Mouse (Mus musculus) limb, embryonic 11.5 days (tissue): ENCODE results near the gene Rbfox3. TPM values are rescaled to one million over a fixed set of nuclear protein-coding genes. Genes with fewer than 3 reads are reported as not detected.

Source experiments
- ATAC-seq: fragments of 200-750 bp; cut with Nextera tagmentation; 2 replicates; pipeline ENCODE4 v1.8.0; 2017; ENCODE audit warnings: low read depth; ENCODE audit not compliant: insufficient number of reproducible peaks, low FRiP score, low TSS enrichment
- DNase-seq: peaks from one replicate; pipeline ENCODE4 v3.0.0-alpha.2; 2015; ENCODE audit warnings: low spot score
- H3K27ac ChIP-seq: fragments of 300-500 bp; sonication (generic); replicated peaks from 2 replicates; pipeline ENCODE4 v1.5.1; 2014; ENCODE audit warnings: low read depth, mild to moderate bottlenecking, low read length
- H3K27me3 ChIP-seq: fragments of 300-500 bp; sonication (generic); 2 replicates; pipeline ENCODE4 v1.6.1; 2014; ENCODE audit warnings: mild to moderate bottlenecking, low read length, mixed read lengths; ENCODE audit not compliant: control insufficient read depth, insufficient read depth
- H3K36me3 ChIP-seq: fragments of 300-500 bp; sonication (generic); 2 replicates; pipeline ENCODE4 v1.6.1; 2014; ENCODE audit warnings: mild to moderate bottlenecking, low read length, moderate library complexity, mixed read lengths; ENCODE audit not compliant: control insufficient read depth, insufficient read depth
- H3K4me1 ChIP-seq: fragments of 300-500 bp; sonication (generic); 2 replicates; pipeline ENCODE4 v1.6.1; 2014; ENCODE audit warnings: low read length, mixed read lengths; ENCODE audit not compliant: control insufficient read depth, insufficient read depth
- H3K4me2 ChIP-seq: fragments of 300-500 bp; sonication (generic); 2 replicates; pipeline ENCODE4 v1.6.1; 2014; ENCODE audit warnings: low read depth, mild to moderate bottlenecking, moderate library complexity; ENCODE audit not compliant: severe bottlenecking
- H3K4me3 ChIP-seq: fragments of 300-500 bp; sonication (generic); 2 replicates; pipeline ENCODE4 v1.5.1; 2014; ENCODE audit warnings: low read depth, low read length
- H3K9ac ChIP-seq: fragments of 300-500 bp; sonication (generic); 2 replicates; pipeline ENCODE4 v1.6.1; 2014; ENCODE audit warnings: mild to moderate bottlenecking, low read length
- H3K9me3 ChIP-seq: fragments of 300-500 bp; sonication (generic); 2 replicates; pipeline ENCODE4 v1.6.1; 2016; ENCODE audit warnings: low read length; ENCODE audit not compliant: control insufficient read depth
- WGBS: fragments of 180-500 bp; shearing (Covaris S2); extraction: QIAGEN DNeasy Blood & Tissue Kit; methylation state at CpG from one replicate; pipeline ENCODE4 v1.1.7; 2014; 5-methylcytosine and 5-hydroxymethylcytosine counted together
- polyA plus RNA-seq: library from polyadenylated mRNA; unstranded; fragments of >200 nt; fragmentation: Nextera tagmentation; extraction: Ambion mirVana; gene quantifications from 2 replicates; pipeline ENCODE4 v1.2.1, GENCODE M21; 2014

The Rbfox3 gene
- polyA plus RNA-seq, 1 experiment from 2014 or later, result 1.9 TPM

DNA sequence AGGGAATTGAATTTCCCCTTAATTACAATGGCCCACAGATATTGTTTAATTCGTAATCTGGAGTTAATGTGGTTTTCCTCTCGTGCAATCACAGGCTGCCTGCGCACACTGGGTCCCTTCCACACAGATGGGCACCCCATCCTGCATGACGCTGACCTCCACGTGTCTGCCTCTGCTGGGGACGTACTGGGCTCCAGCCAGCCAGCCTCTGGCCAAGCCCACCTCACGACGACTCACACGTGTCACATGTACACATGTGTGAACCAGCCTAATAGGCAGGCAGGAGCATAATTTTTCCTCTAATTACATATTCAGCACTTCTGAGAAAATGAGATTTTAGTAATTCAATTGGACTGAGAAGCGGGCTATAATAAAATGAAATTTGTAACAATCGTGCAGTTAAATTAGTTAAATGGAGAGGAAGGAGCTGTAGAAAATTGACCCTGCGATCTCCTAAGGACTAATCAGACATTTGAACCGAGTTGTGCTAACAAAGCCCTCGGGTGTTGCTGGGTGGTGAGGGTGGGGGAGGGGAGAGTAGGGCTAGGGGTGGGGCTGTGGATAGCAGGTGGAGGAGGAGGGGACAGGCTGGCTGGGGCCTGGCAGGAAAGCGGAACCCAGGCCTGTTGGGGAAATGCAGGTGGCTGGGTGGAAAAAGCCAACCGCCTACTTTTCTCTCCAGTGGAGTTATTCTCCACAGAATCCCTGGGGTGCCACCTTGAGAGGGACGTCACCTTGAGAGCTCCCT is 360.4 kb downstream of the Rbfox3 start:
- Histone ChIP-seq H3K4me1 (no peaks in the 10 kb centered on the region), H3K27ac (no peak overlapping the region), H3K9ac (no peak overlapping the region), H3K9me3 (no peaks in the 10 kb centered on the region), H3K36me3 (no peaks in the 10 kb centered on the region), H3K4me3 (no peak overlapping the region), H3K27me3 (peaks cover 3% of the 10 kb centered on the region; the same call in 1 of the 2 replicates), H3K4me2 (no peak overlapping the region)
- DNase-seq (no peak), ATAC-seq (no peak)
- 32% methylated on average over 17 of the region's 17 CpGs for WGBS

DNA sequence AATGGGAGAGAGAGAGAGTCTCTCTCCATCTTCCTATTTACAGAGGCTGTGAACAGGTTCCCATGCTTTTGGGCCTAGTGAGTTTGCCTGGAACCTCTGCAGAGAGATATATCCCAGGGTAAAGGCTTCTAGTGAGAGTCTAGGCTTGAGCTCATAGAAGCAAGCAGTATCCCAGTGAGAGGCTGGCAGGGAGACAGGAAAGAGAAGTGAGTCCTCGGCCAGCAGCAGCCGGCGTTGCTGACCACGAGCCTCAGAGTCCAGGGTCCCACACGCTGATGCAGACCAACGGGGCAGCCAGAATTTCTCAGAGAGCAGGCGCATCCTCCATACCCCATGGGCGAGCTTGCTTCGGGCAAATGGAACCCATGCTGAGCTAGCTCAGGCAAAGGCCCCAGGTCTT is 363.2 kb downstream of the Rbfox3 start:
- no peak overlapping the region for H3K4me3 ChIP-seq
- no peak overlapping the region for H3K4me2 ChIP-seq
- H3K36me3 ChIP-seq, result no peaks in the 10 kb centered on the region
- H3K9ac ChIP-seq, result no peak overlapping the region
- H3K27ac ChIP-seq, result no peak overlapping the region
- ATAC-seq (no peak), DNase-seq (no peak)
- no peaks in the 10 kb centered on the region for H3K9me3 ChIP-seq
- H3K27me3 ChIP-seq, result no peaks in the 10 kb centered on the region
- WGBS, result 88% methylated on average over 9 of the region's 9 CpGs
- H3K4me1 ChIP-seq, result no peaks in the 10 kb centered on the region

DNA sequence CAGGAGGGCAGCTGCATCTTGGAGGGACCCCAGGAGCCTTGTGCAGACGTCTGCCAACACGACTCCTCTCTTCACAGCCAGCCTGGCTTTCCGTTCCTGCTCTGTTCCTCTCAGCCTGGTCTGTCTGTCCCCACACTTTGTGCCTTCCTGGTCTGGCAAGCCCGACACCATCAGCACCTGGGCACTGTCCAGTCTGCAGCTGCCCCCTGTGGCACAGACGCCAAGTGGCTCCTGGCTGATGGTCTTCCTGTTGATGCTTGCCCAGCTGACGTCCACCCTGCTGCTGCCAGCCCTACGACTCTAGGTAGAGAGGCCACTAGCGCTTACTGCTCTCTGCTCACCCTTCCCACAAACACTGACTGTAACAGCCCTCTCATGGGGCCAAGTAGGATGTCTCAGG is 365.1 kb downstream of the Rbfox3 start:
- Histone ChIP-seq H3K4me3 (no peak overlapping the region), H3K36me3 (no peaks in the 10 kb centered on the region), H3K9me3 (no peaks in the 10 kb centered on the region), H3K4me1 (no peaks in the 10 kb centered on the region), H3K27ac (no peak overlapping the region), H3K4me2 (no peak overlapping the region), H3K9ac (no peak overlapping the region), H3K27me3 (no peaks in the 10 kb centered on the region)
- 73% methylated on average over 8 of the region's 8 CpGs for WGBS
- no peak for ATAC-seq
- DNase-seq, result no peak

DNA sequence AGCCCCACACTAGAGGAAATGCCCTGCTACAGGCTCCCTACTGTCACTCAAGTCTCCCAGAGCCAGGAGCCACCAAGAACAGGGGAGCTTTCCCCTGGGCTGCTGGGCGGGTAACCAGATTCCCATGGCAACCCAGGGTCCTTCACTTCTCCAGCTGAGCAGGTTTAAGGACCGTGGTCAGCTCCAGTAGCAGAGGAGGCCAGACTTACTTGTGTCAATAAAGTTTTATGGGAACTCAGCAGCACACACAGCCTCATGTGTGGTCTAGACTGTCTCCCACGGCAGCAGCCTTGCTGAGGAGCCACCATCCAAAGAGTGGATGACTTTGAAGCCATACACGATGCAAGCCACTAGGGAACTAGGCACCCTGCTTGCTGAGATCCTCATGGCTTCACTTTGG is 365.7 kb downstream of the Rbfox3 start:
- DNase-seq (peak; percentile 58), ATAC-seq (no peak)
- WGBS, result 16% methylated on average over 4 of the region's 4 CpGs

DNA sequence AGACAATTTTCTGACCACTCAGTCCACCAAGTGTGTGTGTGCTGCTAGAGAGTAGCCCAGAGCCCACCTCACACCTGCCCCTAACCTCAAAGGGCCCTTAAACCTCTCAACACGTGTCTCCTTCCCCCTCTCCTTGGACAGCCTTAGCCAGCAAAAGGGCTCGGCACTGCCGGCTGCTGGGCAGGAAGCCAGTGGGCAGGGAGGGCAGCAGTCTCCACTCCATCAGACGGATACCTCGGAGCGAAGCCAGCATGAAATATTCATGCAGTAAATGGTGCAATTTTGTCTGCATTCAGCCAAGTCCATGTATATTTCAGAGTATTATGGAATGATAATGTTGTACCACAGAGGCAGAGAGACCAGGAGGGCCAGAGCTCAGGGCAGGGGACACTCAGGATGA is 366.8 kb downstream of the Rbfox3 start:
- Histone ChIP-seq H3K36me3 (no peaks in the 10 kb centered on the region), H3K9ac (no peak overlapping the region), H3K9me3 (no peaks in the 10 kb centered on the region), H3K4me3 (no peak overlapping the region), H3K4me1 (no peaks in the 10 kb centered on the region), H3K4me2 (no peak overlapping the region), H3K27ac (no peak overlapping the region), H3K27me3 (no peaks in the 10 kb centered on the region)
- DNase-seq (no peak), ATAC-seq (no peak)
- WGBS, result 69% methylated on average over 6 of the region's 6 CpGs

More for the DNA sequence above, 365.7 kb downstream of the Rbfox3 start:
- no peaks in the 10 kb centered on the region for H3K9me3 ChIP-seq
- H3K4me3 ChIP-seq, result no peak overlapping the region
- H3K27ac ChIP-seq, result no peak overlapping the region
- H3K4me1 ChIP-seq, result no peaks in the 10 kb centered on the region
- H3K4me2 ChIP-seq, result no peak overlapping the region
- no peak overlapping the region for H3K9ac ChIP-seq
- H3K27me3 ChIP-seq, result no peaks in the 10 kb centered on the region
- H3K36me3 ChIP-seq, result no peaks in the 10 kb centered on the region

DNA sequence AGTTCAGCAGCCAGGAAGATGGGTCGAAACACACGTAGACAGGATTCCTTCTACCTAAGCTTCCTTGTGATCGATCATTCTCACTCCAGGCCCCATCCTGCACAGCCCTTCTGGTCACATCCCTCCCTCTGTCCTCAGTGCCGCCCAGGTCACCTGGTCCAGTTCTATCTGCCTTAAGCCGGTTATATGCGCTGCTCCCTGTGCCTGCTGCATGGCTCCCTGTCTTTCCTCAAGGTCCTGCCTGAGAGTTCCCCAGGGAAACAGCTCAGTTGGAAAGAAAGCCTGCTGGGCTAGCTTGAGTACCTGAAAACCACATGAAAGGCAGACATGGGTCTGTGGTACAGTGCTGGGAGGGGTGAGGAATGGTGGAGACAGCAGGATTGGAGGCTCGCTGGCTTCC is 368.5 kb downstream of the Rbfox3 start:
- Histone ChIP-seq H3K27me3 (no peaks in the 10 kb centered on the region), H3K9ac (no peak overlapping the region), H3K36me3 (no peaks in the 10 kb centered on the region), H3K4me1 (no peaks in the 10 kb centered on the region), H3K4me3 (no peak overlapping the region), H3K9me3 (no peaks in the 10 kb centered on the region), H3K4me2 (no peak overlapping the region), H3K27ac (no peak overlapping the region)
- 71% methylated on average over 7 of the region's 7 CpGs for WGBS
- ATAC-seq, result no peak
- no peak for DNase-seq

DNA sequence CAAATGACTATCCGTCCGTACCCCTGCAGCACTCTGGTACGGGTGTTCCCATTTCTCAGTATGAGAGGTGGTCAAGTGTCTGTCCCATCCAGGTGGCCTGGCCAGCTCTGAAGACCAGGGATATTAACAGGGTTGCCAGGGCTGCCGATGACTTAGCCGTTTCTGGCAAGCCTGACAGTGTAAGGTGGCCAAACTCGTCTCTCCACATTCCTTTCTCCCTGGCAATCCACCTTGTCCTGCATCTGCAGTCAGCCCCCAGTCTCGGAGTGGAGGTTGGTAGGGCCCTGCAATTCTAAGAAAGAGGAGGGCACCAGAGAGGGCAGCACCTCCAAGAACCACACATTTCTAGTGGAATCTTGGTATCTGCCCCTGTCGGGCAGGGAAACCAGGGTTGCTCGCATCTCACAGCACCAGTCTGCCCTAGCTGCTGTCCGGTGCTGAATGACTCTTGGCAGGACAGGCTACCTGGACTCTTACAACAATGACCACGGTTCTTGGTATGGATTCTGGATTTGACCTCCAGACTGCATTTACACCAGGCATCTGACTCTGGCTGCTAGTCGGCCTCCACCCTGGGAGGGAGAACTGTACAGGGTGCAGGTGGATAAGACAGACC is 370.9 kb downstream of the Rbfox3 start:
- ATAC-seq (no peak), DNase-seq (peak; percentile 47)
- no peaks in the 10 kb centered on the region for H3K27me3 ChIP-seq
- no peaks in the 10 kb centered on the region for H3K9me3 ChIP-seq
- no peaks in the 10 kb centered on the region for H3K36me3 ChIP-seq
- H3K9ac ChIP-seq, result no peak overlapping the region
- no peak overlapping the region for H3K4me3 ChIP-seq
- no peak overlapping the region for H3K27ac ChIP-seq
- WGBS, result 55% methylated on average over 12 of the region's 12 CpGs
- H3K4me1 ChIP-seq, result no peaks in the 10 kb centered on the region
- H3K4me2 ChIP-seq, result no peak overlapping the region

DNA sequence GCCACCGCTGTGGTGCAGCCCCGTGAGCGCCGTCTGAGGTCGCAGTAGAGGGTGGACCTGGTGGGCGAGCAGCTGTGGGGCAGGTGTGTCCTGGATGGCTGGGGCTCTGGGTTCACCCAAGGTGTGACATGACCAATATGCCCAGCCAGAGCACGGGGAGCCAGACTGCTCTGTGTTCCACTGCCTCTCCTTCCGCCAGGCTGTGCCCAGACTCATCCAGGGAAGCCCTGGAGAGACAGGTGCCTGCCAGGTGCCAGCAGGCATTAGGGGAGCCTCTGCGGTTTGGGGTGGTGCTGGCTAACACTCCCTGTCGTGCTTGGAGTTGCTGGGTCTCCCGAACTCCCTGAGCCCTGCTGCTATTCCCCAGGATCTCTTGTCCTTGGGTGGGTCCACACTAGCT is 373.4 kb downstream of the Rbfox3 start:
- no peak overlapping the region for H3K9ac ChIP-seq
- no peak overlapping the region for H3K27ac ChIP-seq
- no peak for ATAC-seq
- H3K27me3 ChIP-seq, result no peaks in the 10 kb centered on the region
- H3K4me3 ChIP-seq, result no peak overlapping the region
- no peak overlapping the region for H3K4me2 ChIP-seq
- no peaks in the 10 kb centered on the region for H3K36me3 ChIP-seq
- no peaks in the 10 kb centered on the region for H3K9me3 ChIP-seq
- DNase-seq, result no peak
- peaks cover 6% of the 10 kb centered on the region; the same call in 1 of the 2 replicates for H3K4me1 ChIP-seq
- 84% methylated on average over 11 of the region's 11 CpGs for WGBS
